Mouse (Mus musculus): ENCODE data around the gene Nutf2.

- no peak for TF ChIP-seq CTCF (IDR thresholded peaks at IDR 0.05; ENCODE audit: borderline replicate concordance, insufficient read depth, low read depth, low read length)
- TF ChIP-seq POLR2A (IDR thresholded peaks at IDR 0.05; ENCODE audit: borderline replicate concordance, insufficient read depth, low read length) = no peak
Observed at GRCm38 (mm10) chr8:105859314-105859713, 1.1 kb upstream of the Nutf2 start.
